Mouse (Mus musculus): ENCODE measurements around the gene Gm20662. TPM values are rescaled to one million over a fixed set of nuclear protein-coding genes. Genes with fewer than 3 reads are reported as not detected.
A peak's percentile ranks its signal among the peaks of the same experiment; 100 is the strongest.

The Gm20662 gene
- polyA plus RNA-seq, 1 experiment from 2014 or later: 0.69 TPM

GRCm38 (mm10) chr9:107968531-107968930 is 27.6 kb upstream of the Gm20662 start:
- no peak overlapping the region for H3K27ac ChIP-seq (ENCODE audit: low read depth, low read length)
- 86% methylated on average over 7 of the region's 7 CpGs for WGBS
- no peaks in the 10 kb centered on the region for H3K9me3 ChIP-seq (ENCODE audit: control insufficient read depth, low read length)
- H3K4me3 ChIP-seq (ENCODE audit: low read depth, low read length): no peak overlapping the region
- H3K9ac ChIP-seq (ENCODE audit: low read depth, low read length): no peak overlapping the region
- H3K36me3 ChIP-seq (ENCODE audit: control insufficient read depth, insufficient read depth, low read length): peaks cover 11% of the 10 kb centered on the region; the same call in 1 of the 2 replicates
- DNase-seq (ENCODE audit: low spot score) (no peak), ATAC-seq (replicated peaks; ENCODE audit: low FRiP score) (no peak)
- H3K4me2 ChIP-seq: no peak overlapping the region
- H3K27me3 ChIP-seq (replicated peaks; ENCODE audit: control insufficient read depth, insufficient read depth, low read length): no peaks in the 10 kb centered on the region
- H3K4me1 ChIP-seq (replicated peaks; ENCODE audit: control insufficient read depth, insufficient read depth, low read length): peaks cover 35% of the 10 kb centered on the region

- 88% methylated on average over 5 of the region's 5 CpGs for WGBS
- no peak overlapping the region for H3K9ac ChIP-seq (ENCODE audit: low read depth, low read length)
- no peak overlapping the region for H3K4me3 ChIP-seq (ENCODE audit: low read depth, low read length)
- H3K27me3 ChIP-seq (replicated peaks; ENCODE audit: control insufficient read depth, insufficient read depth, low read length): no peaks in the 10 kb centered on the region
- H3K27ac ChIP-seq (ENCODE audit: low read depth, low read length): peak overlapping the region; percentile 95; the same call in 1 of the 2 replicates
- H3K9me3 ChIP-seq (ENCODE audit: control insufficient read depth, low read length): no peaks in the 10 kb centered on the region
- no peak for DNase-seq (ENCODE audit: low spot score)
- peaks cover 41% of the 10 kb centered on the region for H3K4me1 ChIP-seq (replicated peaks; ENCODE audit: control insufficient read depth, insufficient read depth, low read length)
- peaks cover 11% of the 10 kb centered on the region; the same call in 1 of the 2 replicates for H3K36me3 ChIP-seq (ENCODE audit: control insufficient read depth, insufficient read depth, low read length)
- H3K4me2 ChIP-seq: no peak overlapping the region
- no peak for ATAC-seq (replicated peaks; ENCODE audit: low FRiP score)
Observed at GRCm38 (mm10) chr9:107970311-107970710, 25.8 kb upstream of the Gm20662 start.

- peaks cover 11% of the 10 kb centered on the region; the same call in 1 of the 2 replicates for H3K36me3 ChIP-seq (ENCODE audit: control insufficient read depth, insufficient read depth, low read length)
Observed at GRCm38 (mm10) chr9:107971690-107972541, 24.2 kb upstream of the Gm20662 start.

GRCm38 (mm10) chr9:107974491-107975171 is 21.5 kb upstream of the Gm20662 start:
- 37% methylated on average over 10 of the region's 10 CpGs for WGBS
- Histone ChIP-seq H3K36me3 (ENCODE audit: control insufficient read depth, insufficient read depth, low read length) (peaks cover 10% of the 10 kb centered on the region), H3K4me2 (peak overlapping the region; percentile 96), H3K4me3 (ENCODE audit: low read depth, low read length) (peak overlapping the region; percentile 60), H3K9ac (ENCODE audit: low read depth, low read length) (peak overlapping the region; percentile 77; the same call in 1 of the 2 replicates), H3K9me3 (ENCODE audit: control insufficient read depth, low read length) (no peaks in the 10 kb centered on the region), H3K27me3 (replicated peaks; ENCODE audit: control insufficient read depth, insufficient read depth, low read length) (no peaks in the 10 kb centered on the region), H3K4me1 (replicated peaks; ENCODE audit: control insufficient read depth, insufficient read depth, low read length) (peaks cover 57% of the 10 kb centered on the region), H3K27ac (ENCODE audit: low read depth, low read length) (peak overlapping the region; percentile 95)
- peak; percentile 79 for ATAC-seq (replicated peaks; ENCODE audit: low FRiP score)
- peak; percentile 53 for DNase-seq (ENCODE audit: low spot score)

More at GRCm38 (mm10) chr9:107971690-107972541, 24.2 kb upstream of the Gm20662 start:
- Histone ChIP-seq H3K4me3 (ENCODE audit: low read depth, low read length) (0 out of 2 replicates have a peak overlapping the region, but pooled peaks have one; percentile 21), H3K4me1 (replicated peaks; ENCODE audit: control insufficient read depth, insufficient read depth, low read length) (peaks cover 52% of the 10 kb centered on the region), H3K9ac (ENCODE audit: low read depth, low read length) (peak overlapping the region; percentile 52), H3K9me3 (ENCODE audit: control insufficient read depth, low read length) (no peaks in the 10 kb centered on the region), H3K4me2 (peak overlapping the region; percentile 49), H3K27ac (ENCODE audit: low read depth, low read length) (peak overlapping the region; percentile 95), H3K27me3 (replicated peaks; ENCODE audit: control insufficient read depth, insufficient read depth, low read length) (no peaks in the 10 kb centered on the region)
- DNase-seq (ENCODE audit: low spot score) (peak; percentile 68), ATAC-seq (replicated peaks; ENCODE audit: low FRiP score) (peak; percentile 83)
- 33% methylated on average over 8 of the region's 8 CpGs for WGBS

- peak within 1 kb of the TSS; percentile 60 for H3K4me3 ChIP-seq (ENCODE audit: low read depth, low read length)
- peaks cover 12% of the 10 kb centered on the region for H3K36me3 ChIP-seq (ENCODE audit: control insufficient read depth, insufficient read depth, low read length)
- H3K4me1 ChIP-seq (replicated peaks; ENCODE audit: control insufficient read depth, insufficient read depth, low read length): peaks cover 64% of the 10 kb centered on the region
- peak within 1 kb of the TSS; percentile 77 for H3K9ac ChIP-seq (ENCODE audit: low read depth, low read length)
- H3K9me3 ChIP-seq (ENCODE audit: control insufficient read depth, low read length): no peaks in the 10 kb centered on the region
- DNase-seq (ENCODE audit: low spot score) (peak; percentile 55), ATAC-seq (replicated peaks; ENCODE audit: low FRiP score) (peak; percentile 84)
- 53% methylated on average over 12 of the region's 12 CpGs for WGBS
- peak within 1 kb of the TSS; percentile 95 for H3K27ac ChIP-seq (ENCODE audit: low read depth, low read length)
- H3K27me3 ChIP-seq (replicated peaks; ENCODE audit: control insufficient read depth, insufficient read depth, low read length): no peaks in the 10 kb centered on the region
- H3K4me2 ChIP-seq: peak within 1 kb of the TSS; percentile 96
Observed at GRCm38 (mm10) chr9:107975399-107976386, 20.5 kb upstream of the Gm20662 start, which contains the start of gene Uba7. TSS of gene Uba7 (plus strand) at chr9:107975505.

GRCm38 (mm10) chr9:107978815-107979214 is 17.3 kb upstream of the Gm20662 start:
- ATAC-seq (replicated peaks; ENCODE audit: low FRiP score) (no peak), DNase-seq (ENCODE audit: low spot score) (no peak)
- Histone ChIP-seq H3K4me3 (ENCODE audit: low read depth, low read length) (no peak overlapping the region), H3K27ac (ENCODE audit: low read depth, low read length) (0 out of 2 replicates have a peak overlapping the region, but pooled peaks have one; percentile 17), H3K9ac (ENCODE audit: low read depth, low read length) (no peak overlapping the region), H3K4me2 (no peak overlapping the region), H3K9me3 (ENCODE audit: control insufficient read depth, low read length) (no peaks in the 10 kb centered on the region), H3K27me3 (replicated peaks; ENCODE audit: control insufficient read depth, insufficient read depth, low read length) (no peaks in the 10 kb centered on the region), H3K36me3 (ENCODE audit: control insufficient read depth, insufficient read depth, low read length) (peaks cover 17% of the 10 kb centered on the region), H3K4me1 (replicated peaks; ENCODE audit: control insufficient read depth, insufficient read depth, low read length) (peaks cover 65% of the 10 kb centered on the region)
- 92% methylated on average over 12 of the region's 12 CpGs for WGBS

- Histone ChIP-seq H3K27ac (ENCODE audit: low read depth, low read length) (peak overlapping the region; percentile 97), H3K9me3 (ENCODE audit: control insufficient read depth, low read length) (no peaks in the 10 kb centered on the region), H3K4me3 (ENCODE audit: low read depth, low read length) (peak overlapping the region; percentile 83), H3K36me3 (ENCODE audit: control insufficient read depth, insufficient read depth, low read length) (peaks cover 17% of the 10 kb centered on the region), H3K27me3 (replicated peaks; ENCODE audit: control insufficient read depth, insufficient read depth, low read length) (no peaks in the 10 kb centered on the region), H3K4me1 (replicated peaks; ENCODE audit: control insufficient read depth, insufficient read depth, low read length) (peaks cover 54% of the 10 kb centered on the region), H3K9ac (ENCODE audit: low read depth, low read length) (peak overlapping the region; percentile 90), H3K4me2 (peak overlapping the region; percentile 89)
- ATAC-seq (replicated peaks; ENCODE audit: low FRiP score): no peak
- DNase-seq (ENCODE audit: low spot score): peak; percentile 63
- 23% methylated on average over 7 of the region's 7 CpGs for WGBS
Observed at GRCm38 (mm10) chr9:107981684-107982605, 14.2 kb upstream of the Gm20662 start.
